In the genomic region with DNA sequence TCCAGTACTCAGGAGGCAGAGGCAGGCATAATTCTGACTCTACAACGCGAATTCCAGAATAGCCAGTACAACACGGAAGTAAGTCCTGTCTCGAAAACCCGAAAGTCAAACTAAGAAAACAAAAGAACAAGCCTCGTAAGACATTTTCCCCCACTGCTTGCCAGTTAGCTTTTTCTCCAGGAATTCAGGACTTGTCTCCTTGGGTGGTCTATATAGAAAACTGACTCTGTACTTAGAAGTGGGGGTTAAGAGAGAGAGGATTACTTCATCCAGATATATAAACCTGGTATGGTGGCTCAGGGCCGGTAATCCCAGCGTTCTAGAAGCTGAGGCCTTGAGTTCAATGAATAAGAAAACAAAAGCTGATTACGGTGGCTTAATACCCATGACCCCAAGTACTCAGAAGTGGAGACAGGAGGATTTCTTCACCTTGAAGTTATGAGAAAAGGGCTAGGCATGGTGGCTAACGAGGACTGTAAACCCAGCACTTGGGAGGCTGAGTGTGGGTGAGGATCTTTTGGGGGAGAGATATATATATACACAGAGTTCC, we compare ENCODE assay signal across 8 mouse cellular contexts. TPM values are rescaled to one million over a fixed set of nuclear protein-coding genes. Genes with fewer than 3 reads are reported as not detected.
DNase-seq lines count a peak whose midpoint lies in the region; ATAC-seq lines count a peak whose summit lies in the region.

No protein-coding gene starts in this region.

- DNase-seq in heart, adult 8-10 months (ENCODE audit: low spot score) = no peak
- peak; percentile 66 for DNase-seq in R1 (ENCODE audit: low read depth, low spot score)
- peak; percentile 7 for DNase-seq in midbrain, embryonic 14.5 days
- no peak for DNase-seq in adrenal gland, postnatal 14 days
- no peak for DNase-seq in layer of hippocampus, postnatal 36 days

- no peaks in the 10 kb centered on the region for H3K36me3 ChIP-seq in heart, embryonic 16.5 days (ENCODE audit: control insufficient read depth, insufficient read depth)
- H3K36me3 ChIP-seq in hindbrain, embryonic 13.5 days = no peaks in the 10 kb centered on the region
- H3K36me3 ChIP-seq in midbrain, embryonic 14.5 days (ENCODE audit: control insufficient read depth, insufficient read depth, low read length) = no peaks in the 10 kb centered on the region

- H3K9me3 ChIP-seq in heart, embryonic 16.5 days (replicated peaks; ENCODE audit: control insufficient read depth, low read length) = no peaks in the 10 kb centered on the region
- H3K9me3 ChIP-seq in hindbrain, embryonic 13.5 days = no peaks in the 10 kb centered on the region
- no peaks in the 10 kb centered on the region for H3K9me3 ChIP-seq in midbrain, embryonic 14.5 days (ENCODE audit: control insufficient read depth, low read length)

- WGBS in heart, embryonic 16.5 days = 43% methylated on average over 10 of the region's 10 CpGs
- 44% methylated on average over 10 of the region's 10 CpGs for WGBS in hindbrain, embryonic 13.5 days
- 30% methylated on average over 10 of the region's 10 CpGs for WGBS in midbrain, embryonic 14.5 days

- H3K27me3 ChIP-seq in heart, embryonic 16.5 days (ENCODE audit: control insufficient read depth, insufficient read depth, low read length) = no peaks in the 10 kb centered on the region
- H3K27me3 ChIP-seq in hindbrain, embryonic 13.5 days = no peaks in the 10 kb centered on the region
- H3K27me3 ChIP-seq in midbrain, embryonic 14.5 days (ENCODE audit: control insufficient read depth, insufficient read depth, low read length) = no peaks in the 10 kb centered on the region

- H3K27ac ChIP-seq in heart, embryonic 16.5 days (ENCODE audit: low read length) = peak overlapping the region; percentile 61
- H3K27ac ChIP-seq in hindbrain, embryonic 13.5 days = peak overlapping the region; percentile 85
- H3K27ac ChIP-seq in midbrain, embryonic 14.5 days (replicated peaks; ENCODE audit: low read depth, low read length) = peak overlapping the region; percentile 74

- H3K4me2 ChIP-seq in heart, embryonic 16.5 days (ENCODE audit: low read depth, low read length) = peak overlapping the region; percentile 69
- peak overlapping the region; percentile 62 for H3K4me2 ChIP-seq in hindbrain, embryonic 13.5 days
- H3K4me2 ChIP-seq in midbrain, embryonic 14.5 days (ENCODE audit: low read length) = peak overlapping the region; percentile 69

- H3K4me3 ChIP-seq in heart, embryonic 16.5 days (ENCODE audit: low read length) = peak overlapping the region; percentile 63
- peak overlapping the region; percentile 55 for H3K4me3 ChIP-seq in hindbrain, embryonic 13.5 days
- peak overlapping the region; percentile 47 for H3K4me3 ChIP-seq in midbrain, embryonic 14.5 days (replicated peaks; ENCODE audit: low read depth, low read length)

- peaks cover 19% of the 10 kb centered on the region for H3K4me1 ChIP-seq in heart, embryonic 16.5 days (ENCODE audit: control insufficient read depth, insufficient read depth, low read length)
- peaks cover 15% of the 10 kb centered on the region for H3K4me1 ChIP-seq in hindbrain, embryonic 13.5 days (replicated peaks)
- H3K4me1 ChIP-seq in midbrain, embryonic 14.5 days (ENCODE audit: control insufficient read depth, insufficient read depth, low read length) = no peaks in the 10 kb centered on the region; the same call in 1 of the 2 replicates

- H3K9ac ChIP-seq in heart, embryonic 16.5 days (ENCODE audit: low read length) = peak overlapping the region; percentile 78
- H3K9ac ChIP-seq in hindbrain, embryonic 13.5 days = peak overlapping the region; percentile 71
- peak overlapping the region; percentile 57 for H3K9ac ChIP-seq in midbrain, embryonic 14.5 days (replicated peaks; ENCODE audit: low read length)

- no peak for ATAC-seq in heart, embryonic 16.5 days (replicated peaks; ENCODE audit: extremely low read depth, insufficient read depth, low FRiP score)
- no peak for ATAC-seq in hindbrain, embryonic 13.5 days (ENCODE audit: low FRiP score)
- no peak for ATAC-seq in midbrain, embryonic 14.5 days (ENCODE audit: low FRiP score, low TSS enrichment)
- no peak for ATAC-seq in megakaryocyte progenitor cell, adult 5-6 weeks (replicated peaks; ENCODE audit: poor library complexity)

RNA-seq across cellular contexts. Expression of gene Isoc2b, which starts 3.4 kb away (rescaled TPM):
- 5.6 and 6.3 TPM in 2 replicates for polyA plus RNA-seq in heart, embryonic 16.5 days (2015; fragmentation: Nextera tagmentation; extraction: Ambion mirVana)
- 1 to 10 TPM; 5.3 to 6.1 (median 6.0) TPM for total RNA-seq in heart, adult 8-10 months (2022)
- 3.9 and 4.9 TPM in 2 replicates for polyA plus RNA-seq in hindbrain, embryonic 13.5 days (2015; fragmentation: Nextera tagmentation; extraction: Ambion mirVana)
- 3.5 and 6.6 TPM in 2 replicates for polyA plus RNA-seq in midbrain, embryonic 14.5 days (2014; fragmentation: Nextera tagmentation; extraction: Ambion mirVana)
- total RNA-seq in adrenal gland, postnatal 14 days (2021) = 8.6 and 12.5 TPM in 2 replicates
- total RNA-seq in megakaryocyte progenitor cell, adult 5-6 weeks (2015) = 9.1 and 13.4 TPM in 2 replicates
- total RNA-seq in megakaryocyte progenitor cell, adult 5-6 weeks (2017) = 34.9 and 98.1 TPM in 2 replicates
- 1 to 10 TPM; 4.0 to 7.8 TPM for total RNA-seq in layer of hippocampus, postnatal 36 days (2021)

RNA-seq across cellular contexts. Expression of gene Isoc2a, which starts 10.2 kb away (rescaled TPM):
- 2.0 and 2.1 TPM in 2 replicates for polyA plus RNA-seq in heart, embryonic 16.5 days (2015; fragmentation: Nextera tagmentation; extraction: Ambion mirVana)
- total RNA-seq in heart, adult 8-10 months (2022) = 10 to 100 TPM; 52.2 to 62.9 (median 54.4) TPM
- polyA plus RNA-seq in hindbrain, embryonic 13.5 days (2015; fragmentation: Nextera tagmentation; extraction: Ambion mirVana) = 0.75 and 0.78 TPM in 2 replicates
- 0.43 and 0.54 TPM in 2 replicates for polyA plus RNA-seq in midbrain, embryonic 14.5 days (2014; fragmentation: Nextera tagmentation; extraction: Ambion mirVana)
- 55.7 and 67.9 TPM in 2 replicates for total RNA-seq in adrenal gland, postnatal 14 days (2021)
- total RNA-seq in megakaryocyte progenitor cell, adult 5-6 weeks (2015) = 2.4 and 3.1 TPM in 2 replicates
- total RNA-seq in megakaryocyte progenitor cell, adult 5-6 weeks (2017) = 7.3 and 8.7 TPM in 2 replicates
- 10 to 100 TPM; 11.4 to 13.6 TPM for total RNA-seq in layer of hippocampus, postnatal 36 days (2021)

RNA-seq across cellular contexts. Expression of gene Shisa7, which starts 22.2 kb away (rescaled TPM):
- 0.05 and 0.07 TPM in 2 replicates for polyA plus RNA-seq in heart, embryonic 16.5 days (2015; fragmentation: Nextera tagmentation; extraction: Ambion mirVana)
- total RNA-seq in heart, adult 8-10 months (2022) = under 1 TPM in 3 of 4 experiments, not detected in 1; 0.09 to 0.56 (median 0.25) TPM
- 10.9 and 11.6 TPM in 2 replicates for polyA plus RNA-seq in hindbrain, embryonic 13.5 days (2015; fragmentation: Nextera tagmentation; extraction: Ambion mirVana)
- 14.0 and 19.4 TPM in 2 replicates for polyA plus RNA-seq in midbrain, embryonic 14.5 days (2014; fragmentation: Nextera tagmentation; extraction: Ambion mirVana)
- 2.2 and 2.9 TPM in 2 replicates for total RNA-seq in adrenal gland, postnatal 14 days (2021)
- total RNA-seq in megakaryocyte progenitor cell, adult 5-6 weeks (2015) = 0.05 TPM in 1 of 2 replicates, not detected in the other
- not detected in 2 replicates for total RNA-seq in megakaryocyte progenitor cell, adult 5-6 weeks (2017)
- 100 to 1,000 TPM; 176 to 202 TPM for total RNA-seq in layer of hippocampus, postnatal 36 days (2021)

RNA-seq across cellular contexts. Expression of gene Gm36210, which starts 39.6 kb away (rescaled TPM):
- polyA plus RNA-seq in heart, embryonic 16.5 days (2015; fragmentation: Nextera tagmentation; extraction: Ambion mirVana) = 0.11 TPM in 1 of 2 replicates, not detected in the other
- under 1 TPM in 2 of 4 experiments, not detected in 2; 0.22 to 0.43 TPM for total RNA-seq in heart, adult 8-10 months (2022)
- polyA plus RNA-seq in hindbrain, embryonic 13.5 days (2015; fragmentation: Nextera tagmentation; extraction: Ambion mirVana) = 0.26 and 0.45 TPM in 2 replicates
- polyA plus RNA-seq in midbrain, embryonic 14.5 days (2014; fragmentation: Nextera tagmentation; extraction: Ambion mirVana) = 0.55 TPM in 1 of 2 replicates, not detected in the other
- 0.26 TPM in 1 of 2 replicates, not detected in the other for total RNA-seq in adrenal gland, postnatal 14 days (2021)
- not detected in 2 replicates for total RNA-seq in megakaryocyte progenitor cell, adult 5-6 weeks (2015)
- total RNA-seq in megakaryocyte progenitor cell, adult 5-6 weeks (2017) = not detected in 2 replicates
- total RNA-seq in layer of hippocampus, postnatal 36 days (2021) = under 1 TPM; 0.51 to 0.62 TPM

RNA-seq across cellular contexts. Expression of gene Zfp628, which starts 48.3 kb away (rescaled TPM):
- polyA plus RNA-seq in heart, embryonic 16.5 days (2015; fragmentation: Nextera tagmentation; extraction: Ambion mirVana) = 2.2 and 2.5 TPM in 2 replicates
- 1 to 10 TPM; 6.4 to 8.4 (median 7.5) TPM for total RNA-seq in heart, adult 8-10 months (2022)
- polyA plus RNA-seq in hindbrain, embryonic 13.5 days (2015; fragmentation: Nextera tagmentation; extraction: Ambion mirVana) = 3.6 and 4.9 TPM in 2 replicates
- 4.6 and 5.1 TPM in 2 replicates for polyA plus RNA-seq in midbrain, embryonic 14.5 days (2014; fragmentation: Nextera tagmentation; extraction: Ambion mirVana)
- total RNA-seq in adrenal gland, postnatal 14 days (2021) = 13.7 and 16.2 TPM in 2 replicates
- 7.4 and 8.0 TPM in 2 replicates for total RNA-seq in megakaryocyte progenitor cell, adult 5-6 weeks (2015)
- total RNA-seq in megakaryocyte progenitor cell, adult 5-6 weeks (2017) = 1.9 and 2.7 TPM in 2 replicates
- total RNA-seq in layer of hippocampus, postnatal 36 days (2021) = 10 to 100 TPM; 12.7 to 13.2 TPM

Comparison
In these comparisons a context has a peak if more than half of its experiments do, and no peak if none do; other contexts are left out.
1. DNase-seq: peak in R1 (single experiment) and midbrain, embryonic 14.5 days (single experiment); none in heart, adult 8-10 months (single experiment), adrenal gland, postnatal 14 days (single experiment) and layer of hippocampus, postnatal 36 days (0 of 2).
2. RNA of gene Shisa7, which starts 22.2 kb away (total RNA-seq): 176 to 202 TPM in layer of hippocampus, postnatal 36 days; 2.2 to 2.9 TPM in adrenal gland, postnatal 14 days, 0.09 to 0.56 TPM in heart, adult 8-10 months and 0.05 TPM in megakaryocyte progenitor cell, adult 5-6 weeks; every median in the first group is over 10 times any median in the second.
3. Peak in every context shown above with its lines, with median percentiles within 50 percentile points of each other: H3K27ac ChIP-seq, H3K4me2 ChIP-seq, H3K4me3 ChIP-seq and H3K9ac ChIP-seq.